Mouse (Mus musculus) bone marrow, adult 2 months (tissue): Measurements from ENCODE around the gene Foxo1. TPM values are rescaled to one million over a fixed set of nuclear protein-coding genes. Genes with fewer than 3 reads are reported as not detected.

Experiments
- H3K27ac ChIP-seq: fragments of 200-500 bp; 2 replicates; pipeline ENCODE4 v1.5.1; 2012; ENCODE audit warnings: low read depth, mild to moderate bottlenecking, control low read depth, inconsistent platforms, low read length; ENCODE audit not compliant: control insufficient read depth, poor library complexity, insufficient read depth
- H3K4me1 ChIP-seq: fragments of 200-500 bp; 2 replicates; pipeline ENCODE4 v1.6.1; 2011; ENCODE audit warnings: low read length; ENCODE audit not compliant: control insufficient read depth, insufficient read depth
- H3K4me3 ChIP-seq: fragments of 200-500 bp; replicated peaks from 2 replicates; pipeline ENCODE3; 2011; ENCODE audit warnings: mild to moderate bottlenecking, low read depth, low read length, control low read depth; ENCODE audit not compliant: control insufficient read depth
- CTCF ChIP-seq: fragments of 200-500 bp; IDR thresholded peaks from 2 replicates; pipeline ENCODE4 v1.5.1; 2011; ENCODE audit warnings: low read length, control low read depth; ENCODE audit not compliant: control insufficient read depth, insufficient read depth
- POLR2A ChIP-seq: fragments of 200-500 bp; IDR thresholded peaks from 2 replicates; pipeline ENCODE4 v1.6.1; 2011; ENCODE audit warnings: low read depth, mild to moderate bottlenecking, control low read depth, low read length, borderline replicate concordance; ENCODE audit not compliant: control insufficient read depth
- WGBS: fragments of 180-500 bp; shearing (Covaris S2); methylation state at CpG from one replicate; pipeline ENCODE4 v1.1.7; 2018; 5-methylcytosine and 5-hydroxymethylcytosine counted together
- polyA plus RNA-seq: library from polyadenylated mRNA; stranded (reverse); fragments of >200 nt; gene quantifications from 2 replicates; pipeline ENCODE4 v1.2.4, GENCODE M21; 2011; ENCODE audit warnings: low replicate concordance; ENCODE audit not compliant: missing spikeins, insufficient read depth, insufficient read length

The Foxo1 gene
- polyA plus RNA-seq, 1 experiment = 6.3 TPM

- Histone ChIP-seq H3K27ac (no peak overlapping the region), H3K4me1 (peaks cover 2% of the 10 kb centered on the region), H3K4me3 (no peak overlapping the region)
- WGBS = 75% methylated on average over 5 of the region's 5 CpGs
- TF ChIP-seq CTCF (no peak), POLR2A (no peak)
Observed at GRCm38 (mm10) chr3:52271376-52271775, 3.2 kb downstream of the Foxo1 start.

GRCm38 (mm10) chr3:52272376-52272865 is 4.3 kb downstream of the Foxo1 start:
- Histone ChIP-seq H3K27ac (no peak overlapping the region), H3K4me1 (peaks cover 2% of the 10 kb centered on the region), H3K4me3 (no peak overlapping the region)
- TF ChIP-seq POLR2A (no peak), CTCF (no peak)
- WGBS = 84% methylated on average over 8 of the region's 8 CpGs

GRCm38 (mm10) chr3:52274475-52274874 is 6.3 kb downstream of the Foxo1 start:
- no peak for TF ChIP-seq CTCF
- no peak for TF ChIP-seq POLR2A

GRCm38 (mm10) chr3:52275037-52275555 is 7.0 kb downstream of the Foxo1 start:
- TF ChIP-seq POLR2A (no peak), CTCF (no peak)
- no peak overlapping the region for H3K4me3 ChIP-seq
- 76% methylated on average over 9 of the region's 9 CpGs for WGBS
- H3K4me1 ChIP-seq = peaks cover 2% of the 10 kb centered on the region
- H3K27ac ChIP-seq = no peak overlapping the region

More at GRCm38 (mm10) chr3:52274475-52274874, 6.3 kb downstream of the Foxo1 start:
- peaks cover 2% of the 10 kb centered on the region for H3K4me1 ChIP-seq
- H3K4me3 ChIP-seq = no peak overlapping the region
- H3K27ac ChIP-seq = no peak overlapping the region

GRCm38 (mm10) chr3:52280681-52281080 is 12.5 kb downstream of the Foxo1 start:
- TF ChIP-seq POLR2A = no peak
- no peak for TF ChIP-seq CTCF
- H3K27ac ChIP-seq = no peak overlapping the region
- WGBS = 75% methylated on average over 1 of the region's 1 CpGs
- H3K4me3 ChIP-seq = no peak overlapping the region
- H3K4me1 ChIP-seq = no peaks in the 10 kb centered on the region; the same call in none of the 2 replicates

GRCm38 (mm10) chr3:52281882-52282281 is 13.7 kb downstream of the Foxo1 start:
- no peak overlapping the region for H3K4me3 ChIP-seq
- no peaks in the 10 kb centered on the region; the same call in none of the 2 replicates for H3K4me1 ChIP-seq
- no peak for TF ChIP-seq POLR2A
- no peak for TF ChIP-seq CTCF
- H3K27ac ChIP-seq = no peak overlapping the region
- 89% methylated on average over 3 of the region's 3 CpGs for WGBS

- TF ChIP-seq CTCF (no peak), POLR2A (no peak)
- 78% methylated on average over 2 of the region's 2 CpGs for WGBS
- no peaks in the 10 kb centered on the region; the same call in none of the 2 replicates for H3K4me1 ChIP-seq
Observed at GRCm38 (mm10) chr3:52282369-52282768, 14.2 kb downstream of the Foxo1 start.

GRCm38 (mm10) chr3:52283521-52283920 is 15.4 kb downstream of the Foxo1 start:
- H3K4me1 ChIP-seq = no peaks in the 10 kb centered on the region; the same call in none of the 2 replicates
- no peak overlapping the region for H3K4me3 ChIP-seq
- WGBS = 60% methylated on average over 6 of the region's 6 CpGs
- no peak for TF ChIP-seq CTCF
- no peak for TF ChIP-seq POLR2A
- H3K27ac ChIP-seq = no peak overlapping the region

More at GRCm38 (mm10) chr3:52282369-52282768, 14.2 kb downstream of the Foxo1 start:
- H3K4me3 ChIP-seq = no peak overlapping the region
- H3K27ac ChIP-seq = no peak overlapping the region

- Histone ChIP-seq H3K27ac (no peak overlapping the region), H3K4me1 (peaks cover 1% of the 10 kb centered on the region; the same call in 1 of the 2 replicates), H3K4me3 (no peak overlapping the region)
- 85% methylated on average over 2 of the region's 2 CpGs for WGBS
- TF ChIP-seq CTCF = no peak
- TF ChIP-seq POLR2A = no peak
Observed at GRCm38 (mm10) chr3:52290811-52291210, 22.7 kb downstream of the Foxo1 start.
